Mouse (Mus musculus): Measurements from ENCODE around the gene Gmfb.

The Gmfb gene

GRCm38 (mm10) chr14:46800684-46801345 is 21.2 kb downstream of the Gmfb start:
- in situ Hi-C loops (cut with MboI): no loop called here

GRCm38 (mm10) chr14:46794157-46794556 is 27.9 kb downstream of the Gmfb start:
- in situ Hi-C loops (cut with MboI): no loop called here

- in situ Hi-C loops (cut with MboI): no loop called here
Measured at GRCm38 (mm10) chr14:46790723-46791122, 31.3 kb downstream of the Gmfb start.

- in situ Hi-C loops (cut with MboI): no loop called here
Measured at GRCm38 (mm10) chr14:46790303-46790702, 31.7 kb downstream of the Gmfb start.

GRCm38 (mm10) chr14:46788505-46788901 is 33.5 kb downstream of the Gmfb start:
- in situ Hi-C loops (cut with MboI): no loop called here

GRCm38 (mm10) chr14:46787787-46788504 is 34.1 kb downstream of the Gmfb start, which contains the start of gene Cnih1:
Cnih1 (minus strand) TSS chr14:46788411.
- in situ Hi-C loops (cut with MboI): no loop called here

GRCm38 (mm10) chr14:46787454-46787786 is 34.6 kb downstream of the Gmfb start:
- in situ Hi-C loops (cut with MboI): no loop called here

GRCm38 (mm10) chr14:46785247-46785646 is 36.8 kb downstream of the Gmfb start:
- in situ Hi-C loops (cut with MboI): no loop called here

- in situ Hi-C loops (cut with MboI): no loop called here
Measured at GRCm38 (mm10) chr14:46783327-46783926, 38.6 kb downstream of the Gmfb start.

GRCm38 (mm10) chr14:46782187-46782828 is 39.7 kb downstream of the Gmfb start:
- in situ Hi-C loops (cut with MboI): no loop called here

GRCm38 (mm10) chr14:46781086-46781485 is 41.0 kb downstream of the Gmfb start:
- in situ Hi-C loops (cut with MboI): no loop called here

GRCm38 (mm10) chr14:46779217-46779616 is 42.8 kb downstream of the Gmfb start:
- in situ Hi-C loops (cut with MboI): no loop called here

GRCm38 (mm10) chr14:46778756-46779155 is 43.3 kb downstream of the Gmfb start:
- in situ Hi-C loops (cut with MboI): no loop called here

- in situ Hi-C loops (cut with MboI): no loop called here
Measured at GRCm38 (mm10) chr14:46770036-46770435, 52.0 kb downstream of the Gmfb start.

- in situ Hi-C loops (cut with MboI): no loop called here
Measured at GRCm38 (mm10) chr14:46767116-46767515, 54.9 kb downstream of the Gmfb start.

- in situ Hi-C loops (cut with MboI): no loop called here
Measured at GRCm38 (mm10) chr14:46761186-46761585, 60.9 kb downstream of the Gmfb start.

- in situ Hi-C loops (cut with MboI): no loop called here
Measured at GRCm38 (mm10) chr14:46760355-46761029, 61.5 kb downstream of the Gmfb start, which contains the start of gene Cdkn3. Cdkn3 (plus strand) TSS chr14:46760541.

GRCm38 (mm10) chr14:46759970-46760354 is 62.1 kb downstream of the Gmfb start:
- in situ Hi-C loops (cut with MboI): no loop called here

Data from mature B cell (primary cell).